Mouse (Mus musculus): ENCODE data around the gene Spred2. TPM values are rescaled to one million over a fixed set of nuclear protein-coding genes. Genes with fewer than 3 reads are reported as not detected.

Spred2 gene
- polyA plus RNA-seq, 1 experiment from 2014 or later, result 5.6 TPM

DNA sequence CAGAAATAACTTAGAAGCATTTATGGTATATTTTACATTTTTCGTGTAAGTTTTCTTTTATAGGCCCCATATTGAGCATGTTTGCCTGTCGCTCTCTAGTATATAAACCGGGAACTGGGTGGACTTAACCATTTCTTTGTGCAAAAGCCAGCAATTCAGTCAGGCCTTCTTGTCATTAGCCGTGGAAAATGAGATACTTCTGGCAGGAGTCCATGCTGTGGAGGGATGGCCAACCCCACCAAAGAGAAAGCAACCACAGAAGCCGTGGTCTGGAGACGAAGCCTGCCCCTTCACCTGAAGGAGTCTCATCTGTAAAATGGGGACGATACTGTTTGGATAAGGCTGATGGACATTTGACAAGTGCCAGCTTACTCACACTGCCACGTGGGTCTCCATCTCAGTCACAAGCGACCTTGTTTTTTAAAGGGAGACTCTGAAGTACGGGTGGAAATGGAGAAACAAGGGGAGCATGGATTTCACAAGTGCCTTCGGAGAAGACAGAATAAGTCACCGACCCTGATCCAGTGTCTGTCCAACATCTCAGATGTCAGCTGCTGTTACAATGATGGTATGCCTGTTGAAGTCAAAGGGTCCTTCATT lies 37.7 kb downstream of the Spred2 start:
- ATAC-seq (ENCODE audit: low FRiP score, low read depth), result no peak
- H3K27me3 ChIP-seq, result no peaks in the 10 kb centered on the region
- H3K27ac ChIP-seq (replicated peaks), result no peak overlapping the region
- no peak overlapping the region for H3K4me3 ChIP-seq
- no peak overlapping the region for H3K4me2 ChIP-seq (replicated peaks)
- H3K4me1 ChIP-seq, result peaks cover 11% of the 10 kb centered on the region
- H3K9me3 ChIP-seq, result no peaks in the 10 kb centered on the region
- H3K36me3 ChIP-seq, result no peaks in the 10 kb centered on the region
- no peak overlapping the region for H3K9ac ChIP-seq (replicated peaks)
- WGBS, result 90% methylated on average over 12 of the region's 12 CpGs

DNA sequence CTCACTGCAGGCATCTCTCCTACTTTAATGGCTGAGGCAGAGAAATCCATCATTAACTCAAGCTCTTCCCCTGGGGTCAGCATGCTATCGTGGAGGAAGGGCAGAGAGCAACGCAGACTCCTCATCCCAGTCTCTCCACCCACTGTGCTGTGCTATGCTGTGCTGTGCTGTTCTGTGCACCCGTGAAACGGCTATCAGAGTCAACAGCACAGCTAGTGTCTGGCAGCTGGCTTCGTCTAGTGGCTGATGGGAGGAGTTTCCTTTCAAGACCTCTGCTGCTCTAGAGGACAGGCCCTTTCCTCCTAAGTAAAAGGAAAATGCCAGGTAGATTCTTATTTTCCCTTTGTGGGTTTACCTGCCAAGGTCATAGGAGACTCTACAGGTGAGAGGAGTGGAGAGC lies 38.6 kb downstream of the Spred2 start:
- H3K36me3 ChIP-seq, result no peaks in the 10 kb centered on the region
- ATAC-seq (ENCODE audit: low FRiP score, low read depth), result no peak
- H3K9me3 ChIP-seq, result no peaks in the 10 kb centered on the region
- no peak overlapping the region for H3K4me3 ChIP-seq
- H3K27me3 ChIP-seq, result no peaks in the 10 kb centered on the region
- peaks cover 11% of the 10 kb centered on the region for H3K4me1 ChIP-seq
- no peak overlapping the region for H3K27ac ChIP-seq (replicated peaks)
- 44% methylated on average over 5 of the region's 5 CpGs for WGBS
- no peak overlapping the region for H3K9ac ChIP-seq (replicated peaks)
- no peak overlapping the region for H3K4me2 ChIP-seq (replicated peaks)

DNA sequence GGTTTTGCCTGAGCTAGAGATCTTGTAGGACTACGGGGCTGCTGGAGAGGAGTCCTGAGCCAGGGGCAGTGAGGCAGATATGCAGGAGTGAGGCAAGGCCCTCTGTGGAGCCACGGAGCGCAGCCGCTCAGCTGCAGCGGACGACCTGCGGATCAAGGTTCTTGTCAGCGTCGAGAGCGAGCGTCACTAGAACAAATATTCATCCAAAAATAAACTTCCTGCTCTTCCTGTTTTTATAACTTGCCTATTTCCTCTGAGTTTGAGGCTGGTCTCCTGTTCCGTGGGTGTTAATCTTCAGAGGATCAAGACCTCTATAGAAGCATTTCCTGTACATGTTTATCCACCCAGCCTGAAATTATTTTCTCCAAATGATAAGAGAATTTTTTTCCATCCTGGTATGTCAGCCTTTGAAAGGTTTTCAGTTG lies 39.6 kb downstream of the Spred2 start:
- 75% methylated on average over 12 of the region's 12 CpGs for WGBS
- H3K4me3 ChIP-seq, result no peak overlapping the region
- peaks cover 11% of the 10 kb centered on the region for H3K4me1 ChIP-seq
- no peaks in the 10 kb centered on the region for H3K9me3 ChIP-seq
- no peak overlapping the region for H3K9ac ChIP-seq (replicated peaks)
- ATAC-seq (ENCODE audit: low FRiP score, low read depth), result no peak
- H3K4me2 ChIP-seq (replicated peaks), result no peak overlapping the region
- H3K36me3 ChIP-seq, result no peaks in the 10 kb centered on the region
- no peak overlapping the region for H3K27ac ChIP-seq (replicated peaks)
- H3K27me3 ChIP-seq, result no peaks in the 10 kb centered on the region

DNA sequence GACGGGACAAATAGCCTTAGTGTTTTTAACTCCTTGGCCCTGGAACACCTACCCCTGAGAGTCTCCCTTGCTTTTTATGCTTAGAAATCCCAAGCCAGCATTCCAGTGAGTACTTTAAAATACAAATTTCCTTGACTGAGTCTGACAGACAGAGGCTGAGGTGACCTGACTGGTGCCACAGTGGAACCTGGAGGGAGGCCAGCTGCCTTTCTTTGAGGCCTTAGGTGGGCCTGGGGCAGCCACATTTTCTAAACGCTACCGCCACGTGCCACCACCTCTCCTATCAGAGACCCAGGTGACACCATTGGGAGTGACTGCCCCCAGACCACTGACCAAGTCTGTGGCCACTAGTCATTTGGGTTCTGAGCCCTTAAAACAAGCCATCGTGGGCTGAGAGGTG lies 40.2 kb downstream of the Spred2 start:
- no peaks in the 10 kb centered on the region for H3K27me3 ChIP-seq
- no peak overlapping the region for H3K4me2 ChIP-seq (replicated peaks)
- no peak for ATAC-seq (ENCODE audit: low FRiP score, low read depth)
- H3K4me1 ChIP-seq, result peaks cover 11% of the 10 kb centered on the region
- no peaks in the 10 kb centered on the region for H3K36me3 ChIP-seq
- WGBS, result 87% methylated on average over 5 of the region's 5 CpGs
- H3K9me3 ChIP-seq, result no peaks in the 10 kb centered on the region
- no peak overlapping the region for H3K9ac ChIP-seq (replicated peaks)
- H3K27ac ChIP-seq (replicated peaks), result no peak overlapping the region
- H3K4me3 ChIP-seq, result no peak overlapping the region

DNA sequence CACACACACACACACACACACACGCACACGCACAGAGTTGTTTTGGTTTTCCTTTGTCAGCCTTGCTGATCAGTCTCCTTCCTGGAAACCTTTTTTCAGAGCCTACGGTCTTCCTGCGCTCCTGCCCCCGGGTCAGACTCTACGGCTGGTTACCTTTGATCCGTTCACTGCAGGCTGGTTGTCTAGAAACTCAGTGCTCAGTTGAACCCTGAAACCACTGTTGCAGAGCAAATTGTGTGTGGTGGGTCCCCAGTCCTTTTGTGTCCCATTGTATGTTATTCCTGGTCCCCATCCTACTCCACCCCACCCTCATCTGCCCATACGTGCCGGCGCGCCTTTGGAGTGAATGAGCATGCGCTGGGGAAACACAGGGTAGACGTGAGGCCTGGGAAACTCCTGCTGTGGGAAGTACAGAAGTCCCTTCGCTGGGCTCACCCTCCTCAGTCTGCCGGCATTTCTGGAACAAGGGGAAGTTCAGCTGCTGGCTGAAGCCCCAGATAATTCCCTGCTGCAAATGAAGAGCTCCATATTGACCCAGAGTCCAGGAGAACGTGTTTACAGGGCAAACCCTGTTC lies 40.9 kb downstream of the Spred2 start:
- H3K27me3 ChIP-seq, result no peaks in the 10 kb centered on the region
- no peaks in the 10 kb centered on the region for H3K9me3 ChIP-seq
- no peak overlapping the region for H3K4me3 ChIP-seq
- no peaks in the 10 kb centered on the region for H3K36me3 ChIP-seq
- H3K9ac ChIP-seq (replicated peaks), result no peak overlapping the region
- ATAC-seq (ENCODE audit: low FRiP score, low read depth), result no peak
- peaks cover 11% of the 10 kb centered on the region for H3K4me1 ChIP-seq
- 0 out of 2 replicates have a peak overlapping the region, but pooled peaks have one; percentile 35 for H3K27ac ChIP-seq (replicated peaks)
- 75% methylated on average over 16 of the region's 16 CpGs for WGBS
- H3K4me2 ChIP-seq (replicated peaks), result no peak overlapping the region

DNA sequence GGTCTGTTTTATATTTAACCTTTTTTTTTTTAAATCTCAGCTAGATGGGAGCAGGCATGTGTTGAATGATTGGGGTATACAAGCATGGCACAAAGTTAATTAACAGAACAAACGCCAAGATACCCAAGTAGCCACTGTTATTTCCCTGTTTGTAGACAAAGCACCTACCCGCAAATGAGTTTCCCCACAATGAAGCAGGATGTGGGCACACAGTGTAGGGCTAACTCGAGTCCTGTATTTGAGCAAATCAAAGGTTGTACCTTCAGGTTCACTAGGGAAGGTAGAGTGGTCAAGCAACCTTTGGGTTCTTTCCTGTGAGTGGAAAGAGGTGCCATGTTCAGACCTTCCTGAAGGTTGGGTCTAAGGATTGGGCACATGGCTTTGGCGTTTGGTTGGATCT lies 41.5 kb downstream of the Spred2 start:
- Histone ChIP-seq H3K27me3 (no peaks in the 10 kb centered on the region), H3K9ac (replicated peaks) (no peak overlapping the region), H3K27ac (replicated peaks) (0 out of 2 replicates have a peak overlapping the region, but pooled peaks have one; percentile 35), H3K4me3 (no peak overlapping the region), H3K4me1 (peaks cover 11% of the 10 kb centered on the region), H3K36me3 (no peaks in the 10 kb centered on the region), H3K9me3 (no peaks in the 10 kb centered on the region), H3K4me2 (replicated peaks) (no peak overlapping the region)
- WGBS, result 93% methylated on average over 4 of the region's 4 CpGs
- no peak for ATAC-seq (ENCODE audit: low FRiP score, low read depth)

DNA sequence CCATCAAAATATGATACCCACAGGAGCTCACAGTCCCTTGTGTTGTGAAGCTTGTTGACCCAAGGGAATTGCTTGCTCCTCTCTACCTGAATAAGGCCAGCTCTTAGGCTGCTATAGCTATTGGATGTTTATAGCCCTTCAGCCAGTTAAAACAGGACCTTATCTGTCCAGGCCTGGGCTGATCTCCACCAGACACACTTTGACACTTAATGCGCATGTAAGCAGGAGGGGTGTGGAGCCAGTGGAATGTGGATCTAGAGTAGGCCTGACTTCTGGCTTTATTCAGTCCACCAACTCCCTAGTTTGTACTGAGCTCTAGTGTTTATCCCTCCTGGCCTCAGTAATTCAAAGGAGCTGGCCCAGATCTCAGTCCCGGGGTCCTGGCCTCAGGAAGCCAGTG lies 42.1 kb downstream of the Spred2 start:
- Histone ChIP-seq H3K4me3 (no peak overlapping the region), H3K27ac (replicated peaks) (no peak overlapping the region), H3K4me2 (replicated peaks) (no peak overlapping the region), H3K9ac (replicated peaks) (no peak overlapping the region), H3K27me3 (no peaks in the 10 kb centered on the region), H3K9me3 (no peaks in the 10 kb centered on the region), H3K36me3 (no peaks in the 10 kb centered on the region), H3K4me1 (peaks cover 11% of the 10 kb centered on the region)
- ATAC-seq (ENCODE audit: low FRiP score, low read depth), result no peak
- 90% methylated on average over 2 of the region's 2 CpGs for WGBS

DNA sequence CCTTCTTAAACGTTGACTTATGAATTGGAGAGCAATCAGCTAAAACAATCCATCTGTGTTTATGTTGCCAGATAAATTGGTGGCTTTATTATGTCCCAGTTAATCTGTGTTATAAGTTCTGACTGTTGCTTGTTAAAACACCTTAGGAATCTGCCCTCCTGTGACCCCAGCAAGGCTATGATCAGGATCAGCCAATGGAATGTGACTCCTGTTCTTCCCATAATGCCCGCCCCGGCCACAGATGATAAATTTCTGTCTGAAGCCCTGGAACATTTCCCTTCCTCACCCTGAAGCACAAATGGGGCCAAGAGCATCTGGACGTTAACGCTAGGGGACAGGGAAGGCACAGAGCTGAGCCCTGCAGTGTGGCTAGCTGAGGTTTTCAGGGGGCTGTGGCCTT lies 45.4 kb downstream of the Spred2 start:
- Histone ChIP-seq H3K9ac (replicated peaks) (no peak overlapping the region), H3K27me3 (no peaks in the 10 kb centered on the region), H3K4me2 (replicated peaks) (no peak overlapping the region), H3K27ac (replicated peaks) (no peak overlapping the region), H3K9me3 (no peaks in the 10 kb centered on the region), H3K4me1 (peaks cover 16% of the 10 kb centered on the region), H3K4me3 (no peak overlapping the region), H3K36me3 (no peaks in the 10 kb centered on the region)
- 75% methylated on average over 5 of the region's 5 CpGs for WGBS
- ATAC-seq (ENCODE audit: low FRiP score, low read depth), result no peak

DNA sequence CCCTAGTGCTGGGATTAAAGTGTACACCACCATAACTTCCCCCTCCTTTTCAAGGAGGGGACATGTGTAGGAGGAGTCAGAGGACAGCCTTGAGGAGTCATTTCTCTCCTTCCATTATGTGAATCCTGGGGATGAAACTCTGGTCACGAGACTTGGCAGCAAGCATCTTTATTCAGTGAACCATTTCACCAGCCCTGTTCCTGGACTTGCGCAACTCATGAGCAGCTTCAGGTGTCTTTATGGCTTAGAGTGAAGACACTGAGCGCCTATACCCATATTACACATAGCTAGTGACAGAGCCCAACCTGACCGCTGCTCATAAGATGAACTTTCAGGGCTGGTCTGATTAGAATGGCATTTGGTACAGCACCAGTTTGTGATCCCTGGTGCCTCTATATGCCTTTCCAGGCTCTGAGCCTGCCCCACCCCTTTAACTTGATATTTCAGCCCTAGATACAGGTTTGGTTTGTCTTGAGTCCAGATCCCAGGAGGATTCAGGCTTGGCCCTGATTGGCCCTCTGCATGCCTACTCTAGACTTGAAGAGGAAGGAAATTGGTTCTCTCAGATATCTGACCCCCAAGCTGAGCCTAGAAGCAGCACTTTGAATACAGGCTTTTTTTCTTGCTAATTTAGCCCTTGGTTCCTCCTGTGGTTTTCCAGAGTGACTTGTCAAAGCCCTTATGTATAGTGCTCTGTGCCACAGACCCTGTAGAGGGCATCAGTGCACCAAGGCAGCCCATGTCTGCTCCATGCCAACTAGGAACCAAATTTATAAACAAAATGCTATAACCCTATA lies 48.0 kb downstream of the Spred2 start:
- Histone ChIP-seq H3K27ac (replicated peaks) (no peak overlapping the region), H3K27me3 (no peaks in the 10 kb centered on the region), H3K9me3 (no peaks in the 10 kb centered on the region), H3K4me3 (no peak overlapping the region), H3K9ac (replicated peaks) (no peak overlapping the region), H3K4me1 (0 out of 2 replicates have a peak, but pooled peaks cover 10% of the 10 kb centered on the region), H3K36me3 (no peaks in the 10 kb centered on the region), H3K4me2 (replicated peaks) (no peak overlapping the region)
- WGBS, result 87% methylated on average over 4 of the region's 4 CpGs
- ATAC-seq (ENCODE audit: low FRiP score, low read depth), result no peak

DNA sequence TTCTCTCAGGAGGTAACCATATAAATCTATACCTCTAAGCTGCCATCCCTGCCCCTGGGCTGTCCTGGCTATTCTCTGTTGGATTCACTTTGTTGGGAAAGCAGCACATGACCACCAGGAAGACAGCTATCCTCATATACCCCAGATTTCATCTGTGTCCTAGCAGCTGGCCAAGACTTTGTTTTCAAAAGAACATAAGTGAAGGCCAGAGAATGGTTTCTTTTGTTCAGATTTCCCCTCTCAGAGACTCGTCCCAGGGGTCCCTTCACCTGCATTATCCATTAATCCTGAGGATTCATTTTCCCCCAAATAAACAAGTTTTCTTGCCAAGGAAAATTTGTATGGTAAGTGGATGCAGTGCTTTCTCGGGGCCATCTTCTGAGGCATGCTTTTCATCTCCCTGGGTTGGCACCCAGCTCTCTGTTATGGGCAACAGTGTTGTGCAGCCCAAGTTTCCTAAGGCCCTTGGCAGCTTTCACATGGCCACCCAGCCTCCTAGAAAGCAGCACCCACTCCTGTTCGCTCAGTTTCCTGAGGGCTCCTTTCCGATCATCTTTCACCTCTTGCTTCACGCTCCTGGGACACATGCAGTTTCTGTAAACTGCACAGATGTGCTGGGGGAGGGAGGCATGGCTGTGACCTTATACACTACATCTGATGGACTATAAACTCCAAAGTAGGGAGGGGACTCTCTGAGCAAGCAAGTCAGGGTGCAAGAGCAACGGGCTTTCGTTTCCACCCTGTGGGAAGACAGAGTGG lies 49.0 kb downstream of the Spred2 start:
- H3K27me3 ChIP-seq, result no peaks in the 10 kb centered on the region
- H3K4me1 ChIP-seq, result 0 out of 2 replicates have a peak, but pooled peaks cover 10% of the 10 kb centered on the region
- no peak overlapping the region for H3K4me2 ChIP-seq (replicated peaks)
- ATAC-seq (ENCODE audit: low FRiP score, low read depth), result no peak
- no peaks in the 10 kb centered on the region for H3K36me3 ChIP-seq
- H3K9me3 ChIP-seq, result no peaks in the 10 kb centered on the region
- H3K27ac ChIP-seq (replicated peaks), result 0 out of 2 replicates have a peak overlapping the region, but pooled peaks have one; percentile 30
- no peak overlapping the region for H3K4me3 ChIP-seq
- no peak overlapping the region for H3K9ac ChIP-seq (replicated peaks)
- 78% methylated on average over 7 of the region's 7 CpGs for WGBS

DNA sequence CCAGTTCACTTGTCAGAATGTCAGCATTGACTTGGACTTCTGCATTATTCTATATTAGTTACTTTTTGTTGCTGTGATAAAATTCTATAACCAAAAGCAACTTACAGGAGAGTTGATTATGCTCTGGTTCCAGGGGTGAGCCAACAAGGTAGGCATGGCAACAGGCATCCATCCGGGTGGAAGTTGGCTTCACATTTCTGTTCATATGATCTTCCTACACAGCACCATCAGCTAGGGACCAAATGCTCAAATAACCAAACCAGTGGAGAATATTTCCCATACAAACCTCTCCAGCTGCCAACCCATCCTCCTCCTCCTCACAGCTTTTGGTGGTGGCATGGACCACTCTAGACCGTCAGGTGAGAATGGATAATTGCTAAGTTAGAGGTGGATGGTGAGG lies 51.9 kb downstream of the Spred2 start:
- ATAC-seq (ENCODE audit: low FRiP score, low read depth), result no peak
- 87% methylated on average over 2 of the region's 2 CpGs for WGBS
- Histone ChIP-seq H3K4me3 (no peak overlapping the region), H3K9ac (replicated peaks) (no peak overlapping the region), H3K4me1 (peaks cover 10% of the 10 kb centered on the region; the same call in 1 of the 2 replicates), H3K36me3 (no peaks in the 10 kb centered on the region), H3K4me2 (replicated peaks) (no peak overlapping the region), H3K9me3 (no peaks in the 10 kb centered on the region), H3K27ac (replicated peaks) (no peak overlapping the region), H3K27me3 (no peaks in the 10 kb centered on the region)

DNA sequence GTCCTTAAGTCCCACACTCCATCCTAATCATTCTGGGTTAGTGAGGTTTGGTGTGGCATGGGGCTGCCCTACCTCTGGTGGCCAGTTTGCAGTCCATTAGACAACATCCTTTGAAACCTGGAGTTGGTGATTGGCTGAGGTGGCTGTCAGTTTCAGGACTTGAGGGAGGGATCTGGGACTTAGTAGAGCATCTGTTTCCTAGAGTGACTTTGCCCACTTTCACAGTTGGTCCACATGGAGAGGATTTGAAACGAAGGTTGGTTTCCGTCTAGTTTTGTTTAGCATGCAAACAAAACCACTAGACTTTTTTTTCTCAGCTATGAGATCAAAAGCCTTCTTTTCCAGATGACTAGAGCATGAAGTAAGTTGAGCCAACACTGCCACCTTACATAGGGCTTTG lies 53.5 kb downstream of the Spred2 start:
- H3K36me3 ChIP-seq, result no peaks in the 10 kb centered on the region
- no peaks in the 10 kb centered on the region for H3K9me3 ChIP-seq
- no peak for ATAC-seq (ENCODE audit: low FRiP score, low read depth)
- H3K27ac ChIP-seq (replicated peaks), result no peak overlapping the region
- WGBS, result 79% methylated on average over 2 of the region's 2 CpGs
- no peak overlapping the region for H3K4me3 ChIP-seq
- no peaks in the 10 kb centered on the region for H3K27me3 ChIP-seq
- no peak overlapping the region for H3K4me2 ChIP-seq (replicated peaks)
- H3K4me1 ChIP-seq, result peaks cover 6% of the 10 kb centered on the region; the same call in 1 of the 2 replicates
- H3K9ac ChIP-seq (replicated peaks), result no peak overlapping the region

Measured in midbrain, embryonic 12.5 days (tissue).